Mouse (Mus musculus): ENCODE measurements around the gene Mettl9. TPM values are rescaled to one million over a fixed set of nuclear protein-coding genes. Genes with fewer than 3 reads are reported as not detected.

Mettl9 gene
- polyA plus RNA-seq, 1 experiment from 2014 or later = 297 TPM

GRCm38 (mm10) chr7:121077311-121077710 is 43.1 kb downstream of the Mettl9 start:
- H3K4me2 ChIP-seq (ENCODE audit: low read depth, severe bottlenecking) = no peak overlapping the region
- no peak overlapping the region for H3K9ac ChIP-seq (ENCODE audit: low read length)
- 0 out of 2 replicates have a peak, but pooled peaks cover under 1% of the 10 kb centered on the region for H3K4me1 ChIP-seq (ENCODE audit: control insufficient read depth, insufficient read depth, low read length)
- H3K9me3 ChIP-seq (ENCODE audit: control insufficient read depth, low read length) = no peaks in the 10 kb centered on the region
- ATAC-seq (ENCODE audit: insufficient number of reproducible peaks, low FRiP score, low TSS enrichment, low read depth) (no peak), DNase-seq (ENCODE audit: low spot score) (no peak)
- no peak overlapping the region for H3K27ac ChIP-seq (replicated peaks; ENCODE audit: low read depth, low read length)
- no peaks in the 10 kb centered on the region for H3K27me3 ChIP-seq (ENCODE audit: control insufficient read depth, insufficient read depth, low read length)
- WGBS = 88% methylated on average over 6 of the region's 6 CpGs
- no peak overlapping the region for H3K4me3 ChIP-seq (ENCODE audit: low read depth, low read length)
- H3K36me3 ChIP-seq (ENCODE audit: control insufficient read depth, insufficient read depth, low read length) = peaks cover 4% of the 10 kb centered on the region; the same call in 1 of the 2 replicates

GRCm38 (mm10) chr7:121077829-121078228 is 43.6 kb downstream of the Mettl9 start:
- H3K4me1 ChIP-seq (ENCODE audit: control insufficient read depth, insufficient read depth, low read length) = 0 out of 2 replicates have a peak, but pooled peaks cover 3% of the 10 kb centered on the region
- H3K4me3 ChIP-seq (ENCODE audit: low read depth, low read length) = no peak overlapping the region
- H3K9me3 ChIP-seq (ENCODE audit: control insufficient read depth, low read length) = no peaks in the 10 kb centered on the region
- H3K4me2 ChIP-seq (ENCODE audit: low read depth, severe bottlenecking) = no peak overlapping the region
- peaks cover 4% of the 10 kb centered on the region; the same call in 1 of the 2 replicates for H3K36me3 ChIP-seq (ENCODE audit: control insufficient read depth, insufficient read depth, low read length)
- H3K27ac ChIP-seq (replicated peaks; ENCODE audit: low read depth, low read length) = no peak overlapping the region
- 34% methylated on average over 5 of the region's 5 CpGs for WGBS
- peak; percentile 61 for DNase-seq (ENCODE audit: low spot score)
- H3K9ac ChIP-seq (ENCODE audit: low read length) = no peak overlapping the region
- ATAC-seq (ENCODE audit: insufficient number of reproducible peaks, low FRiP score, low TSS enrichment, low read depth) = no peak
- no peaks in the 10 kb centered on the region for H3K27me3 ChIP-seq (ENCODE audit: control insufficient read depth, insufficient read depth, low read length)

- DNase-seq (ENCODE audit: low spot score) (no peak), ATAC-seq (ENCODE audit: insufficient number of reproducible peaks, low FRiP score, low TSS enrichment, low read depth) (no peak)
- Histone ChIP-seq H3K4me1 (ENCODE audit: control insufficient read depth, insufficient read depth, low read length) (0 out of 2 replicates have a peak, but pooled peaks cover 3% of the 10 kb centered on the region), H3K36me3 (ENCODE audit: control insufficient read depth, insufficient read depth, low read length) (no peaks in the 10 kb centered on the region; the same call in 1 of the 2 replicates), H3K9ac (ENCODE audit: low read length) (no peak within 1 kb of the TSS), H3K4me3 (ENCODE audit: low read depth, low read length) (no peak within 1 kb of the TSS), H3K4me2 (ENCODE audit: low read depth, severe bottlenecking) (no peak within 1 kb of the TSS), H3K9me3 (ENCODE audit: control insufficient read depth, low read length) (no peaks in the 10 kb centered on the region), H3K27me3 (ENCODE audit: control insufficient read depth, insufficient read depth, low read length) (no peaks in the 10 kb centered on the region), H3K27ac (replicated peaks; ENCODE audit: low read depth, low read length) (no peak within 1 kb of the TSS)
- WGBS = 85% methylated on average over 4 of the region's 4 CpGs
Measured at GRCm38 (mm10) chr7:121081350-121081749, 47.1 kb downstream of the Mettl9 start, which contains the start of gene Otoa. TSS of gene Otoa (plus strand) at chr7:121081650.

- H3K27ac ChIP-seq (replicated peaks; ENCODE audit: low read depth, low read length) = no peak overlapping the region
- H3K4me1 ChIP-seq (ENCODE audit: control insufficient read depth, insufficient read depth, low read length) = 0 out of 2 replicates have a peak, but pooled peaks cover 3% of the 10 kb centered on the region
- DNase-seq (ENCODE audit: low spot score) (peak; percentile 26), ATAC-seq (ENCODE audit: insufficient number of reproducible peaks, low FRiP score, low TSS enrichment, low read depth) (no peak)
- 41% methylated on average over 2 of the region's 2 CpGs for WGBS
- H3K4me3 ChIP-seq (ENCODE audit: low read depth, low read length) = no peak overlapping the region
- no peaks in the 10 kb centered on the region; the same call in 1 of the 2 replicates for H3K36me3 ChIP-seq (ENCODE audit: control insufficient read depth, insufficient read depth, low read length)
- H3K27me3 ChIP-seq (ENCODE audit: control insufficient read depth, insufficient read depth, low read length) = no peaks in the 10 kb centered on the region
- H3K9me3 ChIP-seq (ENCODE audit: control insufficient read depth, low read length) = no peaks in the 10 kb centered on the region
- no peak overlapping the region for H3K9ac ChIP-seq (ENCODE audit: low read length)
- no peak overlapping the region for H3K4me2 ChIP-seq (ENCODE audit: low read depth, severe bottlenecking)
Measured at GRCm38 (mm10) chr7:121081816-121082215, 47.6 kb downstream of the Mettl9 start.

- Histone ChIP-seq H3K4me1 (ENCODE audit: control insufficient read depth, insufficient read depth, low read length) (0 out of 2 replicates have a peak, but pooled peaks cover 3% of the 10 kb centered on the region), H3K4me2 (ENCODE audit: low read depth, severe bottlenecking) (no peak overlapping the region), H3K36me3 (ENCODE audit: control insufficient read depth, insufficient read depth, low read length) (no peaks in the 10 kb centered on the region; the same call in 1 of the 2 replicates), H3K4me3 (ENCODE audit: low read depth, low read length) (no peak overlapping the region), H3K9me3 (ENCODE audit: control insufficient read depth, low read length) (no peaks in the 10 kb centered on the region), H3K9ac (ENCODE audit: low read length) (no peak overlapping the region), H3K27ac (replicated peaks; ENCODE audit: low read depth, low read length) (no peak overlapping the region), H3K27me3 (ENCODE audit: control insufficient read depth, insufficient read depth, low read length) (no peaks in the 10 kb centered on the region)
- 78% methylated on average over 9 of the region's 9 CpGs for WGBS
- no peak for DNase-seq (ENCODE audit: low spot score)
- ATAC-seq (ENCODE audit: insufficient number of reproducible peaks, low FRiP score, low TSS enrichment, low read depth) = no peak
Measured at GRCm38 (mm10) chr7:121082949-121083513, 48.8 kb downstream of the Mettl9 start.

GRCm38 (mm10) chr7:121084840-121085453 is 50.7 kb downstream of the Mettl9 start:
- no peak overlapping the region for H3K9ac ChIP-seq (ENCODE audit: low read length)
- H3K9me3 ChIP-seq (ENCODE audit: control insufficient read depth, low read length) = no peaks in the 10 kb centered on the region
- no peaks in the 10 kb centered on the region for H3K27me3 ChIP-seq (ENCODE audit: control insufficient read depth, insufficient read depth, low read length)
- 72% methylated on average over 8 of the region's 8 CpGs for WGBS
- H3K36me3 ChIP-seq (ENCODE audit: control insufficient read depth, insufficient read depth, low read length) = no peaks in the 10 kb centered on the region
- DNase-seq (ENCODE audit: low spot score) (no peak), ATAC-seq (ENCODE audit: insufficient number of reproducible peaks, low FRiP score, low TSS enrichment, low read depth) (no peak)
- H3K4me2 ChIP-seq (ENCODE audit: low read depth, severe bottlenecking) = no peak overlapping the region
- H3K4me1 ChIP-seq (ENCODE audit: control insufficient read depth, insufficient read depth, low read length) = 0 out of 2 replicates have a peak, but pooled peaks cover 3% of the 10 kb centered on the region
- no peak overlapping the region for H3K4me3 ChIP-seq (ENCODE audit: low read depth, low read length)
- no peak overlapping the region for H3K27ac ChIP-seq (replicated peaks; ENCODE audit: low read depth, low read length)

- Histone ChIP-seq H3K9me3 (ENCODE audit: control insufficient read depth, low read length) (no peaks in the 10 kb centered on the region), H3K4me3 (ENCODE audit: low read depth, low read length) (no peak overlapping the region), H3K4me1 (ENCODE audit: control insufficient read depth, insufficient read depth, low read length) (0 out of 2 replicates have a peak, but pooled peaks cover 3% of the 10 kb centered on the region), H3K27ac (replicated peaks; ENCODE audit: low read depth, low read length) (no peak overlapping the region), H3K4me2 (ENCODE audit: low read depth, severe bottlenecking) (no peak overlapping the region), H3K27me3 (ENCODE audit: control insufficient read depth, insufficient read depth, low read length) (no peaks in the 10 kb centered on the region), H3K36me3 (ENCODE audit: control insufficient read depth, insufficient read depth, low read length) (no peaks in the 10 kb centered on the region), H3K9ac (ENCODE audit: low read length) (no peak overlapping the region)
- DNase-seq (ENCODE audit: low spot score) = no peak
- ATAC-seq (ENCODE audit: insufficient number of reproducible peaks, low FRiP score, low TSS enrichment, low read depth) = no peak
- 40% methylated on average over 4 of the region's 4 CpGs for WGBS
Measured at GRCm38 (mm10) chr7:121085500-121085899, 51.3 kb downstream of the Mettl9 start.

GRCm38 (mm10) chr7:121088745-121089144 is 54.5 kb downstream of the Mettl9 start:
- Histone ChIP-seq H3K9ac (ENCODE audit: low read length) (no peak overlapping the region), H3K4me1 (ENCODE audit: control insufficient read depth, insufficient read depth, low read length) (no peaks in the 10 kb centered on the region), H3K27me3 (ENCODE audit: control insufficient read depth, insufficient read depth, low read length) (no peaks in the 10 kb centered on the region), H3K36me3 (ENCODE audit: control insufficient read depth, insufficient read depth, low read length) (no peaks in the 10 kb centered on the region), H3K4me3 (ENCODE audit: low read depth, low read length) (no peak overlapping the region), H3K4me2 (ENCODE audit: low read depth, severe bottlenecking) (no peak overlapping the region), H3K27ac (replicated peaks; ENCODE audit: low read depth, low read length) (no peak overlapping the region), H3K9me3 (ENCODE audit: control insufficient read depth, low read length) (no peaks in the 10 kb centered on the region)
- no peak for DNase-seq (ENCODE audit: low spot score)
- ATAC-seq (ENCODE audit: insufficient number of reproducible peaks, low FRiP score, low TSS enrichment, low read depth) = no peak
- WGBS = 76% methylated on average over 5 of the region's 5 CpGs
